Comparison of ENCODE assay signal across 17 mouse cellular contexts in genomic region chr12:113137260-113138213, GRCm38 (mm10). TPM values are rescaled to one million over a fixed set of nuclear protein-coding genes. Genes with fewer than 3 reads are reported as not detected.
DNase-seq lines count a peak whose midpoint lies in the region; ATAC-seq and TF ChIP-seq lines count a peak whose summit lies in the region.
"Had no signal": no experiment of that assay in that cellular context is flagged by ENCODE, and none has a peak within 500 bp of the region (broad histone marks: within the 10 kb centered on the region; RNA-seq: fewer than 3 reads in every experiment).

No protein-coding gene starts in this region.

- no peak for ATAC-seq in forebrain, postnatal 0 days
- ATAC-seq in lung, embryonic 16.5 days (ENCODE audit: low read depth): no peak
- ATAC-seq in megakaryocyte, adult 5-6 weeks (ENCODE audit: poor library complexity, severe bottlenecking): no peak
- ATAC-seq: forebrain, embryonic 14.5 days had no signal

- H3K4me1 ChIP-seq in forebrain, embryonic 10.5 days: peaks cover 51% of the 10 kb centered on the region
- H3K4me1 ChIP-seq in forebrain, postnatal 0 days (ENCODE audit: insufficient read depth): peaks cover 23% of the 10 kb centered on the region
- peaks cover 42% of the 10 kb centered on the region for H3K4me1 ChIP-seq in lung, embryonic 16.5 days (replicated peaks; ENCODE audit: control insufficient read depth, insufficient read depth, low read length)
- H3K4me1 ChIP-seq in heart, embryonic 10.5 days: peaks cover 90% of the 10 kb centered on the region

- H3K9me3 ChIP-seq in forebrain, embryonic 10.5 days: no peaks in the 10 kb centered on the region
- no peaks in the 10 kb centered on the region for H3K9me3 ChIP-seq in forebrain, postnatal 0 days (ENCODE audit: low read length)
- H3K9me3 ChIP-seq in lung, embryonic 16.5 days (ENCODE audit: control insufficient read depth, low read length): no peaks in the 10 kb centered on the region
- no peaks in the 10 kb centered on the region for H3K9me3 ChIP-seq in heart, embryonic 10.5 days
- H3K9me3 ChIP-seq: megakaryocyte, embryonic 14.5 days had no signal

- peaks cover 66% of the 10 kb centered on the region for H3K36me3 ChIP-seq in forebrain, embryonic 10.5 days (replicated peaks)
- H3K36me3 ChIP-seq in forebrain, postnatal 0 days (ENCODE audit: insufficient read depth): peaks cover 49% of the 10 kb centered on the region
- peaks cover 47% of the 10 kb centered on the region for H3K36me3 ChIP-seq in lung, embryonic 16.5 days (ENCODE audit: control insufficient read depth, insufficient read depth, low read length)
- peaks cover 57% of the 10 kb centered on the region for H3K36me3 ChIP-seq in heart, embryonic 10.5 days

- DNase-seq in forebrain, embryonic 10.5 days (ENCODE audit: extremely low spot score, low spot score): no peak
- DNase-seq in forebrain, postnatal 0 days: no peak
- no peak for DNase-seq in lung, adult 18-20 months
- DNase-seq in heart, embryonic 10.5 days (ENCODE audit: low spot score): no peak
- peak; percentile 62 to 79 for DNase-seq in heart, postnatal 10 days
- DNase-seq in left cerebral cortex, adult 11 months (ENCODE audit: low spot score): no peak
- DNase-seq: cerebellum, adult 9-10 months; kidney, adult 8-10 months; kidney, postnatal 25 days; lung, adult 2 months had no signal

- TF ChIP-seq CTCF in forebrain, postnatal 0 days (IDR thresholded peaks at IDR 0.05; ENCODE audit: low read depth): no peak

- H3K27me3 ChIP-seq in forebrain, embryonic 10.5 days (ENCODE audit: poor library complexity, severe bottlenecking): peaks cover 21% of the 10 kb centered on the region
- no peaks in the 10 kb centered on the region for H3K27me3 ChIP-seq in forebrain, postnatal 0 days (ENCODE audit: insufficient read depth, low read length)
- H3K27me3 ChIP-seq in lung, embryonic 16.5 days (ENCODE audit: control insufficient read depth, insufficient read depth, low read depth, low read length): no peaks in the 10 kb centered on the region
- H3K27me3 ChIP-seq in heart, embryonic 10.5 days (ENCODE audit: insufficient read depth, poor library complexity, severe bottlenecking): no peaks in the 10 kb centered on the region

- no peak overlapping the region for H3K4me2 ChIP-seq in forebrain, postnatal 0 days (ENCODE audit: low read depth)
- H3K4me2 ChIP-seq in lung, embryonic 16.5 days (ENCODE audit: low read depth, low read length): no peak overlapping the region

- 0 out of 2 replicates have a peak overlapping the region, but pooled peaks have one; percentile 7 for H3K27ac ChIP-seq in forebrain, embryonic 10.5 days
- H3K27ac ChIP-seq in forebrain, postnatal 0 days (ENCODE audit: low read depth, low read length): no peak overlapping the region
- H3K27ac ChIP-seq in lung, embryonic 16.5 days (ENCODE audit: low read length): peak overlapping the region; percentile 92; the same call in 1 of the 2 replicates
- H3K27ac ChIP-seq in heart, embryonic 10.5 days: peak overlapping the region; percentile 91

- WGBS in forebrain, embryonic 10.5 days: 89% methylated on average over 18 of the region's 18 CpGs
- 85% methylated on average over 18 of the region's 18 CpGs for WGBS in forebrain, postnatal 0 days
- WGBS in lung, embryonic 16.5 days: 76% methylated on average over 18 of the region's 18 CpGs
- 59% methylated on average over 18 of the region's 18 CpGs for WGBS in heart, embryonic 10.5 days

- H3K9ac ChIP-seq in forebrain, postnatal 0 days: no peak overlapping the region
- no peak overlapping the region for H3K9ac ChIP-seq in lung, embryonic 16.5 days (ENCODE audit: low read length)

- intact Hi-C loops in heart, postnatal 10 days (cut with DNase I): no loop called here

- H3K4me3 ChIP-seq in forebrain, embryonic 10.5 days: no peak overlapping the region
- H3K4me3 ChIP-seq in forebrain, postnatal 0 days (ENCODE audit: low read depth, low read length): no peak overlapping the region
- no peak overlapping the region for H3K4me3 ChIP-seq in lung, embryonic 16.5 days (ENCODE audit: low read length)
- H3K4me3 ChIP-seq in heart, embryonic 10.5 days: no peak overlapping the region
- H3K4me3 ChIP-seq: megakaryocyte, embryonic 14.5 days had no signal

RNA-seq across cellular contexts. Expression of gene Crip2, which starts 2.5 kb away (rescaled TPM):
- polyA plus RNA-seq in forebrain, embryonic 10.5 days (2016; fragmentation: Nextera tagmentation; extraction: Ambion mirVana): 172 and 182 TPM in 2 replicates
- 191 and 198 TPM in 2 replicates for total RNA-seq in forebrain, postnatal 0 days (2014; rRNA removed)
- polyA plus RNA-seq in forebrain, postnatal 0 days (2015; fragmentation: Nextera tagmentation; extraction: Ambion mirVana): 533 and 584 TPM in 2 replicates
- 550 and 593 TPM in 2 replicates for polyA plus RNA-seq in lung, embryonic 16.5 days (2015; fragmentation: Nextera tagmentation; extraction: Ambion mirVana)
- polyA plus RNA-seq in heart, embryonic 10.5 days (2016; fragmentation: Nextera tagmentation; extraction: Ambion mirVana): 956 and 1,505 TPM in 2 replicates
- total RNA-seq in heart, postnatal 10 days (2021): 1,000 to 10,000 TPM; 1,259 to 1,405 TPM
- 0.38 and 2.0 TPM in 2 replicates for total RNA-seq in megakaryocyte, adult 5-6 weeks (2015)
- 2.1 TPM in 1 of 2 replicates, not detected in the other for total RNA-seq in megakaryocyte, adult 5-6 weeks (2017)

RNA-seq across cellular contexts. Expression of gene Crip1, which starts 8.6 kb away (rescaled TPM):
- 59.2 and 59.5 TPM in 2 replicates for polyA plus RNA-seq in forebrain, embryonic 10.5 days (2016; fragmentation: Nextera tagmentation; extraction: Ambion mirVana)
- 8.3 and 16.1 TPM in 2 replicates for total RNA-seq in forebrain, postnatal 0 days (2014; rRNA removed)
- polyA plus RNA-seq in forebrain, postnatal 0 days (2015; fragmentation: Nextera tagmentation; extraction: Ambion mirVana): 28.9 and 47.1 TPM in 2 replicates
- 565 and 642 TPM in 2 replicates for polyA plus RNA-seq in lung, embryonic 16.5 days (2015; fragmentation: Nextera tagmentation; extraction: Ambion mirVana)
- polyA plus RNA-seq in heart, embryonic 10.5 days (2016; fragmentation: Nextera tagmentation; extraction: Ambion mirVana): 511 and 613 TPM in 2 replicates
- 100 to 1,000 TPM; 260 to 267 TPM for total RNA-seq in heart, postnatal 10 days (2021)
- 2,464 and 2,556 TPM in 2 replicates for total RNA-seq in megakaryocyte, adult 5-6 weeks (2015)
- 1,998 and 2,176 TPM in 2 replicates for total RNA-seq in megakaryocyte, adult 5-6 weeks (2017)

RNA-seq across cellular contexts. Expression of gene Tedc1, which starts 18.7 kb away (rescaled TPM):
- polyA plus RNA-seq in forebrain, embryonic 10.5 days (2016; fragmentation: Nextera tagmentation; extraction: Ambion mirVana): 66.4 and 69.6 TPM in 2 replicates
- total RNA-seq in forebrain, postnatal 0 days (2014; rRNA removed): 7.8 and 8.6 TPM in 2 replicates
- polyA plus RNA-seq in forebrain, postnatal 0 days (2015; fragmentation: Nextera tagmentation; extraction: Ambion mirVana): 7.6 and 10.0 TPM in 2 replicates
- polyA plus RNA-seq in lung, embryonic 16.5 days (2015; fragmentation: Nextera tagmentation; extraction: Ambion mirVana): 31.4 and 34.5 TPM in 2 replicates
- polyA plus RNA-seq in heart, embryonic 10.5 days (2016; fragmentation: Nextera tagmentation; extraction: Ambion mirVana): 32.7 and 33.5 TPM in 2 replicates
- 1 to 10 TPM; 2.5 to 2.8 TPM for total RNA-seq in heart, postnatal 10 days (2021)
- 3.6 and 3.7 TPM in 2 replicates for total RNA-seq in megakaryocyte, adult 5-6 weeks (2015)
- total RNA-seq in megakaryocyte, adult 5-6 weeks (2017): 12.3 and 13.0 TPM in 2 replicates
- total RNA-seq: gastrocnemius, adult 18-20 months had no signal

RNA-seq across cellular contexts. Expression of gene Mta1, which starts 39.5 kb away (rescaled TPM):
- polyA plus RNA-seq in forebrain, embryonic 10.5 days (2016; fragmentation: Nextera tagmentation; extraction: Ambion mirVana): 21.2 and 22.7 TPM in 2 replicates
- 49.2 and 59.3 TPM in 2 replicates for total RNA-seq in forebrain, postnatal 0 days (2014; rRNA removed)
- polyA plus RNA-seq in forebrain, postnatal 0 days (2015; fragmentation: Nextera tagmentation; extraction: Ambion mirVana): 13.6 and 13.8 TPM in 2 replicates
- 11.2 and 12.2 TPM in 2 replicates for polyA plus RNA-seq in lung, embryonic 16.5 days (2015; fragmentation: Nextera tagmentation; extraction: Ambion mirVana)
- 12.0 and 17.5 TPM in 2 replicates for polyA plus RNA-seq in heart, embryonic 10.5 days (2016; fragmentation: Nextera tagmentation; extraction: Ambion mirVana)
- total RNA-seq in heart, postnatal 10 days (2021): 10 to 100 TPM; 50.1 TPM
- total RNA-seq in megakaryocyte, adult 5-6 weeks (2015): 32.0 and 35.5 TPM in 2 replicates
- total RNA-seq in megakaryocyte, adult 5-6 weeks (2017): 14.5 and 21.4 TPM in 2 replicates

RNA-seq across cellular contexts. Expression of gene Tmem121, which starts 48.2 kb away (rescaled TPM):
- polyA plus RNA-seq in forebrain, embryonic 10.5 days (2016; fragmentation: Nextera tagmentation; extraction: Ambion mirVana): 18.7 and 20.3 TPM in 2 replicates
- total RNA-seq in forebrain, postnatal 0 days (2014; rRNA removed): 71.8 and 75.6 TPM in 2 replicates
- polyA plus RNA-seq in forebrain, postnatal 0 days (2015; fragmentation: Nextera tagmentation; extraction: Ambion mirVana): 59.3 and 66.7 TPM in 2 replicates
- polyA plus RNA-seq in lung, embryonic 16.5 days (2015; fragmentation: Nextera tagmentation; extraction: Ambion mirVana): 4.7 and 5.8 TPM in 2 replicates
- polyA plus RNA-seq in heart, embryonic 10.5 days (2016; fragmentation: Nextera tagmentation; extraction: Ambion mirVana): 2.6 and 6.1 TPM in 2 replicates
- under 1 TPM; 0.43 to 0.97 TPM for total RNA-seq in heart, postnatal 10 days (2021)
- 0.69 TPM in 1 of 2 replicates, not detected in the other for total RNA-seq in megakaryocyte, adult 5-6 weeks (2015)
- not detected in 2 replicates for total RNA-seq in megakaryocyte, adult 5-6 weeks (2017)
- total RNA-seq: granulocyte monocyte progenitor cell, adult 5-6 weeks; liver, adult 2 months had no signal
- polyA plus RNA-seq: liver, adult 2 months had no signal

Comparison
In these comparisons a context has a peak if more than half of its experiments do, and no peak if none do; other contexts are left out.
1. DNase-seq: peak in heart, postnatal 10 days (2 of 2); none in forebrain, embryonic 10.5 days (single experiment), forebrain, postnatal 0 days (single experiment), lung, adult 18-20 months (0 of 2), heart, embryonic 10.5 days (single experiment) and left cerebral cortex, adult 11 months (single experiment).